Mouse (Mus musculus) midbrain, embryonic 12.5 days (tissue): ENCODE measurements around the gene Mrpl58. TPM values are rescaled to one million over a fixed set of nuclear protein-coding genes. Genes with fewer than 3 reads are reported as not detected.

Experiments used
- ATAC-seq: fragments of 200-750 bp; cut with Nextera tagmentation; 2 replicates; pipeline ENCODE4 v1.8.0; 2017; ENCODE audit warnings: low read depth, moderate TSS enrichment, moderate library complexity; ENCODE audit not compliant: low FRiP score
- H3K27ac ChIP-seq: fragments of 300-500 bp; sonication (generic); replicated peaks from 2 replicates; pipeline ENCODE4 v1.5.1; 2016; ENCODE audit warnings: mild to moderate bottlenecking
- H3K27me3 ChIP-seq: fragments of 300-500 bp; sonication (generic); 2 replicates; pipeline ENCODE4 v1.6.1; 2016; ENCODE audit warnings: mild to moderate bottlenecking
- H3K36me3 ChIP-seq: fragments of 300-500 bp; sonication (generic); 2 replicates; pipeline ENCODE4 v1.6.1; 2016
- H3K4me1 ChIP-seq: fragments of 300-500 bp; sonication (generic); 2 replicates; pipeline ENCODE4 v1.6.1; 2016
- H3K4me2 ChIP-seq: fragments of 300-500 bp; sonication (generic); replicated peaks from 2 replicates; pipeline ENCODE4 v1.6.1; 2016; ENCODE audit warnings: mild to moderate bottlenecking, moderate library complexity
- H3K4me3 ChIP-seq: fragments of 300-500 bp; sonication (generic); 2 replicates; pipeline ENCODE4 v1.5.1; 2016; ENCODE audit warnings: mild to moderate bottlenecking
- H3K9ac ChIP-seq: fragments of 300-500 bp; sonication (generic); replicated peaks from 2 replicates; pipeline ENCODE4 v1.6.1; 2016; ENCODE audit warnings: mild to moderate bottlenecking, moderate library complexity
- H3K9me3 ChIP-seq: fragments of 300-500 bp; sonication (generic); 2 replicates; pipeline ENCODE4 v1.6.1; 2016; ENCODE audit warnings: mild to moderate bottlenecking
- WGBS: fragments of 180-500 bp; shearing (Covaris S2); methylation state at CpG from one replicate; pipeline ENCODE4 v1.1.7; 2016; 5-methylcytosine and 5-hydroxymethylcytosine counted together
- polyA plus RNA-seq: library from polyadenylated mRNA; unstranded; fragments of >200 nt; fragmentation: Nextera tagmentation; extraction: Ambion mirVana; gene quantifications from 2 replicates; pipeline ENCODE4 v1.2.1, GENCODE M21; 2016

Gene Mrpl58
- polyA plus RNA-seq, 1 experiment from 2014 or later: 234 TPM

GRCm38 (mm10) chr11:115372015-115372414 is 31.5 kb upstream of the Mrpl58 start:
- no peak for ATAC-seq
- no peaks in the 10 kb centered on the region for H3K36me3 ChIP-seq
- H3K9ac ChIP-seq: no peak overlapping the region
- no peak overlapping the region for H3K4me2 ChIP-seq
- H3K27me3 ChIP-seq: peaks cover 62% of the 10 kb centered on the region
- no peak overlapping the region for H3K27ac ChIP-seq
- 65% methylated on average over 1 of the region's 1 CpGs for WGBS
- H3K4me1 ChIP-seq: peaks cover 16% of the 10 kb centered on the region
- no peak overlapping the region for H3K4me3 ChIP-seq
- H3K9me3 ChIP-seq: no peaks in the 10 kb centered on the region

GRCm38 (mm10) chr11:115372737-115373136 is 30.8 kb upstream of the Mrpl58 start:
- H3K27ac ChIP-seq: no peak overlapping the region
- H3K4me1 ChIP-seq: peaks cover 12% of the 10 kb centered on the region
- WGBS: 46% methylated on average over 2 of the region's 2 CpGs
- H3K27me3 ChIP-seq: peaks cover 62% of the 10 kb centered on the region
- no peaks in the 10 kb centered on the region for H3K9me3 ChIP-seq
- no peak overlapping the region for H3K9ac ChIP-seq
- no peaks in the 10 kb centered on the region for H3K36me3 ChIP-seq
- H3K4me3 ChIP-seq: no peak overlapping the region
- no peak overlapping the region for H3K4me2 ChIP-seq
- ATAC-seq: no peak

- Histone ChIP-seq H3K27me3 (peaks cover 54% of the 10 kb centered on the region), H3K4me1 (peaks cover 12% of the 10 kb centered on the region), H3K27ac (no peak overlapping the region), H3K36me3 (no peaks in the 10 kb centered on the region), H3K4me2 (peak overlapping the region; percentile 80), H3K4me3 (peak overlapping the region; percentile 48), H3K9ac (peak overlapping the region; percentile 69), H3K9me3 (peaks cover 4% of the 10 kb centered on the region; the same call in 1 of the 2 replicates)
- peak; percentile 44; the same call in 1 of the 2 replicates for ATAC-seq
- WGBS: 2% methylated on average over 30 of the region's 30 CpGs
Measured at GRCm38 (mm10) chr11:115373805-115374694, 29.5 kb upstream of the Mrpl58 start.

GRCm38 (mm10) chr11:115374695-115375425 is 28.7 kb upstream of the Mrpl58 start:
- Histone ChIP-seq H3K9me3 (peaks cover 4% of the 10 kb centered on the region; the same call in 1 of the 2 replicates), H3K27ac (no peak overlapping the region), H3K36me3 (no peaks in the 10 kb centered on the region), H3K4me2 (peak overlapping the region; percentile 80), H3K27me3 (peaks cover 46% of the 10 kb centered on the region), H3K9ac (peak overlapping the region; percentile 69; the same call in 1 of the 2 replicates), H3K4me1 (peaks cover 12% of the 10 kb centered on the region), H3K4me3 (peak overlapping the region; percentile 48)
- 72% methylated on average over 12 of the region's 12 CpGs for WGBS
- ATAC-seq: no peak

DNA sequence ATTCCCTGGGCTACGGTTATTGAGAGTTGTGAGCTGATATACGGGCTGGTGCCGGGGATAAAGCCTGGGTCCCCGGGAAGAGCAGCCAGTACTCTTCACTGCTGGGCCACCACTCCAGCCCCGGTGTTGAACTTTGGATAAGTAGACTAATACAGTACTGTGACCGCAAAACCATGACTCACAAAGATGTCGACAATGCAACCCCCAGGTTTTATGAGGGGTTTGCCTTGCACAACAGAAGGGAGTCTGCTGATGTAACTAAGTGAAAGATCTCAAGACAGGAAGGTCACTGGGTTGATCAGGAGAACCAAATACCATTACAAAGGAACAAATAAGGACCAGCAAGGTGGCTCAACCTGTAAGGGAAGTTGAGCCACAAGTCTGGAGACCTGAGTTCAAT is 26.8 kb upstream of the Mrpl58 start:
- no peak overlapping the region for H3K4me2 ChIP-seq
- no peak for ATAC-seq
- peaks cover 4% of the 10 kb centered on the region; the same call in 1 of the 2 replicates for H3K9me3 ChIP-seq
- no peak overlapping the region for H3K27ac ChIP-seq
- H3K9ac ChIP-seq: no peak overlapping the region
- 77% methylated on average over 7 of the region's 7 CpGs for WGBS
- no peak overlapping the region for H3K4me3 ChIP-seq
- peaks cover 17% of the 10 kb centered on the region for H3K4me1 ChIP-seq
- H3K27me3 ChIP-seq: peaks cover 31% of the 10 kb centered on the region
- H3K36me3 ChIP-seq: no peaks in the 10 kb centered on the region

DNA sequence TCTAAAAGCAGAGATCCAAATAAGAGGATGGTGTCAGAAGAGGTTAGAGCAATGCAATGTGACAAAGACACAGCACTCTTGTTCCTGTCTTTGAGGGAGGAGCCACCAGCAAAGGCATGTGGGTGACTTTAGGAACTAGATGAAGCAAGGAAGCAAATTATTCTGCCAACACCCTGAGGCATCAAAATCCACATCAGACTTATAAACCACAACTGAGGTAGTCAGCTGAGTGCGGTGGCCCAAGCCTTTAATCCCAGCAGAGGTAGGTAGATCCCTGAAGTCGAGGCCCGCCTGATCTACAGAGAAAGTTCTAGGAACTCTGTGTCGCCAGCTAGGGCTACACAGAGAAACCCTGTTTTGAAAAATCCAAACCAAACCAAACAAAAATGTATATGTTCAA is 26.3 kb upstream of the Mrpl58 start:
- ATAC-seq: no peak
- H3K36me3 ChIP-seq: no peaks in the 10 kb centered on the region
- peaks cover 31% of the 10 kb centered on the region for H3K27me3 ChIP-seq
- no peak overlapping the region for H3K9ac ChIP-seq
- H3K27ac ChIP-seq: no peak overlapping the region
- H3K4me1 ChIP-seq: peaks cover 17% of the 10 kb centered on the region
- no peak overlapping the region for H3K4me3 ChIP-seq
- peaks cover 4% of the 10 kb centered on the region; the same call in 1 of the 2 replicates for H3K9me3 ChIP-seq
- H3K4me2 ChIP-seq: no peak overlapping the region
- WGBS: 90% methylated on average over 4 of the region's 4 CpGs

DNA sequence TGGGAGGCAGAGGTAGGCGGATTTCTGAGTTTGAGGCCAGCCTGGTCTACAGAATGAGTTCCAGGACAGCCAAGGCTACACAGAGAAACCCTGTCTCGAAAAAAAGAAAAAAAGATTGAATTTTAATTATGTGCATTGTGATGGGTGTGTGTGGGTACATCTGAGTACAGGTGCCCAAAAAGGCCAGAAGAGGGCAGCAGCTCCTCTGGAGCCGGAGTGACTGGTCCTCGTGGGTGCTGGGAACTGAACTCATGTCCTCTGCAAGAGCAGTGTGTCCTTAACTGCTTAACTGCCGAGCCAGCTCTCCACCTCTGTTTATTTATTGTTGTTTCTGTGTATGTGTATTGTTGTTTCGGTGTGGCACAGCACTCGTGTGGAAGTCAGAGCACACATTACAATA is 25.7 kb upstream of the Mrpl58 start:
- Histone ChIP-seq H3K9me3 (peaks cover 4% of the 10 kb centered on the region; the same call in 1 of the 2 replicates), H3K9ac (no peak overlapping the region), H3K4me2 (no peak overlapping the region), H3K27me3 (peaks cover 30% of the 10 kb centered on the region), H3K4me3 (no peak overlapping the region), H3K4me1 (peaks cover 23% of the 10 kb centered on the region), H3K36me3 (no peaks in the 10 kb centered on the region), H3K27ac (no peak overlapping the region)
- ATAC-seq: no peak
- 88% methylated on average over 7 of the region's 7 CpGs for WGBS

DNA sequence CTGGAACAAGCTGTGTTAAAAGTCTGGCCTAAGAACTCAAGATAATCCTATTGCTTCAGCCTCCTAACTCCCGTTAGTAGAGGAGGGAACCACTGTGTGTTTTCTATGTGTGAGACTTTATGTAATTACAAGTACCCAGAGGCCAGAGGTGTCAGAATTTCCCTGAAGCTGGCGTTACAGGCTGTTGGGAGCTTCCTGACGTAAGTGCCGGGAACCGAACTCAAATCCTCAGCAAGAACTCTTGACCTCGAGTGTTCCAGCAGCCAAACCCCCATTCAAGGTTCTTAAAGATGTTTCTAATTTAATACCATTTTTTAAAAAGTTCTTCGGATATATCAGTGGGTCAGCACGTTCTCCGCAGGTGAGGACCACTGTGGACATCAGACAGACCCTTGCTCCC is 22.3 kb upstream of the Mrpl58 start:
- WGBS: 11% methylated on average over 9 of the region's 9 CpGs
- ATAC-seq: no peak
- no peaks in the 10 kb centered on the region for H3K36me3 ChIP-seq
- H3K4me1 ChIP-seq: peaks cover 43% of the 10 kb centered on the region
- H3K4me3 ChIP-seq: peak overlapping the region; percentile 91
- no peaks in the 10 kb centered on the region for H3K27me3 ChIP-seq
- H3K27ac ChIP-seq: peak overlapping the region; percentile 95; the same call in 1 of the 2 replicates
- peak overlapping the region; percentile 86 for H3K4me2 ChIP-seq
- H3K9me3 ChIP-seq: peaks cover 4% of the 10 kb centered on the region; the same call in 1 of the 2 replicates
- H3K9ac ChIP-seq: no peak overlapping the region; the same call in 1 of the 2 replicates

- H3K4me2 ChIP-seq: peak within 1 kb of the TSS; percentile 86
- H3K27ac ChIP-seq: peak within 1 kb of the TSS; percentile 95
- H3K36me3 ChIP-seq: no peaks in the 10 kb centered on the region
- H3K9ac ChIP-seq: peak within 1 kb of the TSS; percentile 96
- peaks cover 43% of the 10 kb centered on the region for H3K4me1 ChIP-seq
- H3K9me3 ChIP-seq: peaks cover 4% of the 10 kb centered on the region; the same call in 1 of the 2 replicates
- no peaks in the 10 kb centered on the region for H3K27me3 ChIP-seq
- peak; percentile 91 for ATAC-seq
- WGBS: under 1% methylated on average over 76 of the region's 76 CpGs
- H3K4me3 ChIP-seq: peak within 1 kb of the TSS; percentile 91
Measured at GRCm38 (mm10) chr11:115381743-115382539, 21.6 kb upstream of the Mrpl58 start, which contains the start of gene Cdr2l. Cdr2l (plus strand) TSS chr11:115381916.

DNA sequence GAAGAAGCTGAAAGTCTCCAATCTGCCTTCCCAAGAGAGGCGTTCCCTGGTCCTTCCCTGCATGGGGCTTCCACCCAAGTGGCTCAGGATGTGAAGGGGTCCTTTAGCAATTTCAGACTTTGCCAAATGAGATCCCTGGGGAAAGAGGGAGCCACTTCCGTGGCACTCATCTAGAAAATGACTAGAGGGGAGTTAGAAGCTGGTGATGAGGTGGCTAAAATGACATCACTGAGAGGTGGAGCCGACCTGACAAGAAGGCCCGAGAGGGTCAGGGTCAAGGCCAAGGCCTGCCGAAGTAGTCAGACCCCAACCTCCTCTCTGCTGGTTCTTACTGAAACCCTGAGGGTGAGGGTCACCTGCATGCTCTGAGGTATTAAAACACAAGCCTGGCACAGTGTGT is 20.7 kb upstream of the Mrpl58 start:
- H3K4me1 ChIP-seq: peaks cover 43% of the 10 kb centered on the region
- H3K9me3 ChIP-seq: peaks cover 3% of the 10 kb centered on the region; the same call in 1 of the 2 replicates
- H3K27ac ChIP-seq: peak overlapping the region; percentile 95
- 0 out of 2 replicates have a peak, but pooled peaks cover 2% of the 10 kb centered on the region for H3K36me3 ChIP-seq
- peak overlapping the region; percentile 91 for H3K4me3 ChIP-seq
- ATAC-seq: no peak
- WGBS: 14% methylated on average over 5 of the region's 5 CpGs
- H3K27me3 ChIP-seq: no peaks in the 10 kb centered on the region
- H3K4me2 ChIP-seq: peak overlapping the region; percentile 86
- H3K9ac ChIP-seq: peak overlapping the region; percentile 96
